Mouse (Mus musculus) CH12.LX (cell line): Measurements from ENCODE around the gene Prkg1. TPM values are rescaled to one million over a fixed set of nuclear protein-coding genes. Genes with fewer than 3 reads are reported as not detected.

Experiments used
- DNase-seq: peaks from one replicate; pipeline ENCODE4 v3.0.0-alpha.2; 2013; ENCODE audit errors: extremely low read depth
- H3K27ac ChIP-seq: 2 replicates; pipeline ENCODE4 v1.5.1; 2012; ENCODE audit warnings: low read depth, mild to moderate bottlenecking, control low read depth, moderate library complexity; ENCODE audit not compliant: insufficient read depth
- H3K27me3 ChIP-seq: replicated peaks from 2 replicates; pipeline ENCODE3; 2012; ENCODE audit warnings: inconsistent platforms
- H3K36me3 ChIP-seq, 2 experiments: replicated peaks in 1 of 2; 2 replicates each; pipeline versions ENCODE3 to v1.6.1; 2012; ENCODE audit warnings: inconsistent platforms in 1 of 2, low read length in 1 of 2, mild to moderate bottlenecking in 1 of 2, mixed read lengths in 1 of 2, moderate library complexity in 1 of 2; ENCODE audit not compliant: control insufficient read depth in 1 of 2, insufficient read depth in 1 of 2
- H3K4me1 ChIP-seq, 2 experiments: 2 replicates each; pipeline ENCODE4 v1.6.1; 2012; ENCODE audit warnings: inconsistent platforms in 1 of 2, moderate library complexity in 1 of 2; ENCODE audit not compliant: insufficient read depth in 2 of 2, control insufficient read depth in 1 of 2
- H3K4me2 ChIP-seq: 2 replicates; pipeline ENCODE4 v1.6.1; 2012; ENCODE audit warnings: low read depth, mild to moderate bottlenecking, control low read depth; ENCODE audit not compliant: poor library complexity, insufficient read depth, severe bottlenecking
- H3K4me3 ChIP-seq, 3 experiments: fragments of 150-350 bp in 1 of 3; sonication (generic) in 1 of 3; replicated peaks in 1 of 3; 2 replicates each; pipeline versions ENCODE3 to v1.5.1; 2011 to 2012; ENCODE audit warnings: low read depth in 2 of 3, low read length in 2 of 3, mild to moderate bottlenecking in 2 of 3, moderate library complexity in 2 of 3, control low read depth in 1 of 3, improper control_type of control experiment in 1 of 3, inconsistent platforms in 1 of 3, mixed read lengths in 1 of 3; ENCODE audit not compliant: poor library complexity in 1 of 3
- H3K79me2 ChIP-seq: replicated peaks from 2 replicates; pipeline ENCODE4 v1.6.1; 2012; ENCODE audit warnings: mild to moderate bottlenecking, moderate library complexity; ENCODE audit not compliant: control insufficient read depth, poor library complexity, insufficient read depth, severe bottlenecking; ENCODE audit errors: extremely low read depth
- H3K9ac ChIP-seq: 2 replicates; pipeline ENCODE4 v1.6.1; 2012; ENCODE audit warnings: low read depth, mild to moderate bottlenecking, control low read depth, moderate library complexity; ENCODE audit not compliant: insufficient read depth
- H3K9me3 ChIP-seq: replicated peaks from 2 replicates; pipeline ENCODE3; 2012; ENCODE audit warnings: low read length, inconsistent platforms, mixed read lengths
- BHLHE40 ChIP-seq: IDR thresholded peaks from 2 replicates; pipeline ENCODE4 v1.6.1; 2011; ENCODE audit warnings: mild to moderate bottlenecking, low read depth, low read length, improper control_type of control experiment
- CHD1 ChIP-seq: IDR thresholded peaks from 2 replicates; pipeline ENCODE4 v1.6.1; 2012; ENCODE audit warnings: low read depth, low read length, improper control_type of control experiment, inconsistent platforms
- CHD2 ChIP-seq: IDR thresholded peaks from 2 replicates; pipeline ENCODE4 v1.6.1; 2011; ENCODE audit warnings: low read length, improper control_type of control experiment
- CTCF ChIP-seq, 2 experiments: IDR thresholded peaks in 1 of 2; conservative IDR thresholded peaks in 1 of 2; 2 replicates each; pipeline ENCODE4 v1.5.1; 2011 to 2012; ENCODE audit warnings: low read depth in 2 of 2, low read length in 2 of 2, improper control_type of control experiment in 1 of 2, inconsistent platforms in 1 of 2, mild to moderate bottlenecking in 1 of 2, moderate library complexity in 1 of 2
- E2F4 ChIP-seq: IDR thresholded peaks from 2 replicates; pipeline ENCODE4 v1.6.1; 2011; ENCODE audit warnings: low read depth, low read length, improper control_type of control experiment; ENCODE audit not compliant: insufficient replicate concordance
- EP300 ChIP-seq: IDR thresholded peaks from 2 replicates; pipeline ENCODE4 v1.6.1; 2011; ENCODE audit warnings: low read length, improper control_type of control experiment
- ETS1 ChIP-seq: conservative IDR thresholded peaks from 2 replicates; pipeline ENCODE4 v1.6.1; 2012; ENCODE audit warnings: low read depth, mild to moderate bottlenecking, inconsistent platforms, low read length, improper control_type of control experiment, moderate library complexity
- GABPA ChIP-seq: IDR thresholded peaks from 2 replicates; pipeline ENCODE4 v1.6.1; 2012; ENCODE audit warnings: low read depth, low read length, improper control_type of control experiment, inconsistent platforms; ENCODE audit not compliant: insufficient replicate concordance
- JUND ChIP-seq: conservative IDR thresholded peaks from 2 replicates; pipeline ENCODE4 v1.6.1; 2011; ENCODE audit warnings: low read depth, low read length, improper control_type of control experiment
- KAT2A ChIP-seq: IDR thresholded peaks from 2 replicates; pipeline ENCODE4 v1.6.1; 2012; ENCODE audit warnings: low read length, improper control_type of control experiment, inconsistent platforms; ENCODE audit not compliant: insufficient replicate concordance
- MAX ChIP-seq: IDR thresholded peaks from 2 replicates; pipeline ENCODE4 v1.6.1; 2011; ENCODE audit warnings: low read length, improper control_type of control experiment
- MEF2A ChIP-seq: IDR thresholded peaks from 2 replicates; pipeline ENCODE4 v1.6.1; 2014; ENCODE audit warnings: low read depth, mild to moderate bottlenecking, inconsistent platforms, low read length, improper control_type of control experiment, borderline replicate concordance
- MXI1 ChIP-seq: IDR thresholded peaks from 2 replicates; pipeline ENCODE4 v1.6.1; 2011; ENCODE audit warnings: mild to moderate bottlenecking, low read depth, low read length, improper control_type of control experiment
- MYC ChIP-seq: IDR thresholded peaks from 2 replicates; pipeline ENCODE4 v1.6.1; 2011; ENCODE audit warnings: low read depth, mild to moderate bottlenecking, improper control_type of control experiment, low read length
- NELFE ChIP-seq: IDR thresholded peaks from 2 replicates; pipeline ENCODE4 v1.6.1; 2011; ENCODE audit warnings: low read depth, low read length, improper control_type of control experiment
- POLR2A ChIP-seq: IDR thresholded peaks from 2 replicates; pipeline ENCODE4 v1.6.1; 2011; ENCODE audit warnings: low read depth, mild to moderate bottlenecking, improper control_type of control experiment, low read length
- POLR2AphosphoS2 ChIP-seq: IDR thresholded peaks from 2 replicates; pipeline ENCODE4 v1.6.1; 2011; ENCODE audit warnings: low read depth, low read length, improper control_type of control experiment
- RAD21 ChIP-seq: IDR thresholded peaks from 2 replicates; pipeline ENCODE4 v1.6.1; 2011; ENCODE audit warnings: low read depth, mild to moderate bottlenecking, low read length, improper control_type of control experiment, moderate library complexity
- RCOR1 ChIP-seq: conservative IDR thresholded peaks from 2 replicates; pipeline ENCODE4 v1.6.1; 2012; ENCODE audit warnings: low read depth, mild to moderate bottlenecking, inconsistent platforms, low read length, improper control_type of control experiment
- SIN3A ChIP-seq: IDR thresholded peaks from 2 replicates; pipeline ENCODE4 v1.6.1; 2012; ENCODE audit warnings: low read length, improper control_type of control experiment, inconsistent platforms
- SMC3 ChIP-seq: IDR thresholded peaks from 2 replicates; pipeline ENCODE4 v1.6.1; 2011; ENCODE audit warnings: low read depth, low read length, improper control_type of control experiment
- TBP ChIP-seq: conservative IDR thresholded peaks from 2 replicates; pipeline ENCODE4 v1.6.1; 2011; ENCODE audit warnings: low read depth, low read length, improper control_type of control experiment
- UBTF ChIP-seq: IDR thresholded peaks from 2 replicates; pipeline ENCODE4 v1.6.1; 2012; ENCODE audit warnings: low read depth, mild to moderate bottlenecking, inconsistent platforms, low read length, improper control_type of control experiment, moderate library complexity
- USF1 ChIP-seq: IDR thresholded peaks from 2 replicates; pipeline ENCODE4 v1.6.1; 2014; ENCODE audit warnings: low read depth, mild to moderate bottlenecking, inconsistent platforms, low read length, improper control_type of control experiment
- ZKSCAN1 ChIP-seq: IDR thresholded peaks from 2 replicates; pipeline ENCODE4 v1.6.1; 2012; ENCODE audit warnings: low read depth, inconsistent platforms, low read length, improper control_type of control experiment, borderline replicate concordance
- dilution Hi-C: fragments of 300-500 bp; cut with MboI; formaldehyde crosslinking; loops from 2 replicates; pipeline ENCODE4 v1.14.3; 2020; ENCODE audit warnings: low sequenced_read_pairs; ENCODE audit not compliant: extremely low pct_unique_long_range_greater_than_20kb, extremely low pct_ligation_motif_present
- in situ Hi-C: fragments of 300-500 bp; cut with MboI; formaldehyde crosslinking; loops from 3 replicates; pipeline ENCODE4 v1.14.3; 2019; ENCODE audit warnings: low sequenced_read_pairs, low pct_ligation_motif_present, low pct_unique_long_range_greater_than_20kb, mixed read lengths
- polyA plus RNA-seq: library from polyadenylated mRNA; unstranded; fragments of >175 nt; gene quantifications from 2 replicates; pipeline ENCODE4 v1.2.1, GENCODE M21; 2012; ENCODE audit warnings: low read depth; ENCODE audit not compliant: insufficient read length
- total RNA-seq, 2 experiments: library from RNA; depleted of rRNA; stranded (reverse); fragments of 300-350 nt in 1 of 2; fragments of >200 nt in 1 of 2; gene quantifications; 2 replicates each; pipeline ENCODE4 v1.2.3; 2012 to 2014

Prkg1 gene
- total and polyA plus RNA-seq, 3 experiments = not detected

DNA sequence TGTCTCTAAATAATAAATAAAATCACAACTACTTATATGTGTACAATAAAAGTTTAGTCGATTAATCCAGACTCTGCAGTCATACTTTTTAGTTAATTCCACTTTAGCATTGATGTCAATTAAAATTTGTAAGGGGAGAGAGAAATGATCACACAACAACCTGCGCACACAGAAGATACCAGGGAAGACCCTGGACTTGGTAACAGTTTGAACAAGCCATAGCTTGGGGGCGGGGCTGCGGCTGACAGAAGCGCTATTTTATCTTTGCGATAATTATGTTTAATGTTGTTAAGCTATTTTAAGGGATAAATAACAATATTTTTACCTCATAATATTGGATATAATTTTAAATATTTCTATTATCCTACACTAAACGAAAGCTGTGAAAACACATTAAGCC, 682.6 kb downstream of the Prkg1 start:
- Histone ChIP-seq H3K4me2 (peak overlapping the region; percentile 65), H3K27me3 (no peaks in the 10 kb centered on the region), H3K36me3 (peaks cover 13 to 26% of the 10 kb centered on the region in 2 experiments), H3K27ac (no peak overlapping the region), H3K4me1 (peaks cover 10 to 23% of the 10 kb centered on the region in 2 experiments), H3K9ac (0 out of 2 replicates have a peak overlapping the region, but pooled peaks have one; percentile 15), H3K9me3 (no peaks in the 10 kb centered on the region), H3K4me3 (peak overlapping the region in 2 of 3 experiments; percentile 43 to 87), H3K79me2 (peaks cover 19% of the 10 kb centered on the region)
- dilution Hi-C loops (no loop called here), in situ Hi-C loops (no loop called here)
- no peak for TF ChIP-seq NELFE
- TF ChIP-seq CHD2 = no peak
- no peak for TF ChIP-seq SIN3A
- TF ChIP-seq CHD1 = no peak
- no peak for TF ChIP-seq JUND
- no peak for TF ChIP-seq TBP
- TF ChIP-seq MEF2A = no peak
- no peak for TF ChIP-seq CTCF (conservative IDR thresholded peaks at IDR 0.05 in 1 of 2, IDR thresholded peaks at IDR 0.05 in 1 of 2; ENCODE audit: low read depth in 2 of 2, low read length in 2 of 2)
- TF ChIP-seq POLR2A = no peak
- no peak for TF ChIP-seq ETS1
- no peak for TF ChIP-seq USF1
- no peak for TF ChIP-seq MXI1
- no peak for TF ChIP-seq POLR2AphosphoS2
- DNase-seq = no peak

DNA sequence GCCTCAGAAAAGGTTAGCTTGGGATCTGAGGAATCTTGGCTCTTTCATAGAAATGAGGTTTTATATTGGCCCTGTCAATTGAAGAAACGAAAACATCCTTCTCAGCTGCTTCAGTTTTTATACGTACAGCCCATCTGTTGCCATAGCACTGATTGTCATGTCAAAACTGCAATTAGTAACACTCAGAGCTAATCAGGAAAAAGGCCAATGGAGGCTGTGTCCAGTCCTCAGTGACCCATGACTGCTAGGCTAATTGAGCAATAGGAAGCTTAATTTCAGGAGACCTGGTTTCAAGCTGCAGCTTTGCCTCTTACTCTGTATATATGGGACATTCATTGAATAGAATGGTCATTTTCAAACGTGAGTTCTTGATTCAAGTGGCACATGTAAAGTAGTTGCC, 686.6 kb downstream of the Prkg1 start:
- dilution Hi-C loops (no loop called here), in situ Hi-C loops (no loop called here)
- TF ChIP-seq JUND (no peak), SMC3 (no peak), NELFE (no peak), GABPA (no peak), MAX (no peak), RCOR1 (no peak), EP300 (no peak), ZKSCAN1 (no peak), TBP (no peak), KAT2A (no peak), MXI1 (no peak), CHD1 (no peak), MYC (no peak), E2F4 (no peak), ETS1 (no peak), BHLHE40 (no peak), RAD21 (no peak), UBTF (no peak)
- peaks cover under 1% of the 10 kb centered on the region for H3K79me2 ChIP-seq
- no peak overlapping the region for H3K4me3 ChIP-seq
- H3K4me2 ChIP-seq = no peak overlapping the region
- no peaks in the 10 kb centered on the region for H3K4me1 ChIP-seq
- DNase-seq = no peak
- no peak overlapping the region for H3K27ac ChIP-seq
- H3K9me3 ChIP-seq = no peaks in the 10 kb centered on the region
- no peak overlapping the region for H3K9ac ChIP-seq
- no peaks in the 10 kb centered on the region for H3K36me3 ChIP-seq
- H3K27me3 ChIP-seq = no peaks in the 10 kb centered on the region
